Mouse (Mus musculus) heart, adult 2 months (tissue): ENCODE results near the gene Unc45b. TPM values are rescaled to one million over a fixed set of nuclear protein-coding genes. Genes with fewer than 3 reads are reported as not detected.
"Not testable (repeated sequence)": the region's sequence is repeated elsewhere in the genome, so short reads cannot be mapped to it uniquely, and the experiment has no call there.

ENCODE experiments used
- DNase-seq, 2 experiments: peaks; one replicate each; pipeline ENCODE4 v3.0.0; 2021
- H3K27ac ChIP-seq: fragments of 200-600 bp; 2 replicates; pipeline ENCODE4 v1.8.1; 2022
- H3K27me3 ChIP-seq: fragments of 200-500 bp; 2 replicates; pipeline ENCODE4 v1.6.1; 2012; ENCODE audit warnings: mild to moderate bottlenecking, low read length, inconsistent platforms, mixed read lengths; ENCODE audit not compliant: control insufficient read depth, insufficient read depth
- H3K36me3 ChIP-seq: fragments of 200-500 bp; 2 replicates; pipeline ENCODE4 v1.6.1; 2012; ENCODE audit warnings: low read length, inconsistent platforms; ENCODE audit not compliant: control insufficient read depth, insufficient read depth
- H3K4me1 ChIP-seq: fragments of 200-500 bp; 2 replicates; pipeline ENCODE4 v1.6.1; 2011; ENCODE audit warnings: low read length; ENCODE audit not compliant: control insufficient read depth, insufficient read depth
- H3K4me3 ChIP-seq: fragments of 200-600 bp; 2 replicates; pipeline ENCODE4 v1.8.1; 2022
- H3K79me2 ChIP-seq: fragments of 200-500 bp; replicated peaks from 2 replicates; pipeline ENCODE4 v1.6.1; 2012; ENCODE audit warnings: mild to moderate bottlenecking, inconsistent platforms, low read length, moderate library complexity, mixed read lengths; ENCODE audit not compliant: control insufficient read depth, insufficient read depth
- H3K9ac ChIP-seq: fragments of 200-500 bp; 2 replicates; pipeline ENCODE4 v1.6.1; 2012; ENCODE audit warnings: low read depth, mild to moderate bottlenecking, control low read depth, inconsistent platforms, low read length, mixed read lengths
- CTCF ChIP-seq: fragments of 200-600 bp; IDR thresholded peaks from 2 replicates; pipeline ENCODE4 v1.8.1; 2022; ENCODE audit warnings: antibody characterized with exemption, mild to moderate bottlenecking, moderate library complexity
- EP300 ChIP-seq: fragments of 200-500 bp; IDR thresholded peaks from 2 replicates; pipeline ENCODE4 v1.6.1; 2011; ENCODE audit warnings: low read depth, low read length, control low read depth; ENCODE audit not compliant: insufficient read depth
- POLR2A ChIP-seq: fragments of 200-500 bp; IDR thresholded peaks from 2 replicates; pipeline ENCODE4 v1.6.1; 2011; ENCODE audit warnings: mild to moderate bottlenecking, low read depth, low read length, control low read depth; ENCODE audit not compliant: insufficient read depth
- WGBS: fragments of 180-500 bp; shearing (Covaris S2); methylation state at CpG from one replicate; pipeline ENCODE4 v1.1.7; 2018; 5-methylcytosine and 5-hydroxymethylcytosine counted together
- intact Hi-C: fragments of 180-260 bp; cut with DNase I; formaldehyde crosslinking; loops from one replicate; pipeline ENCODE4 v1.15.1; 2025
- polyA plus RNA-seq: library from polyadenylated mRNA; depleted of rRNA; stranded (reverse); fragments of >200 nt; gene quantifications from 2 replicates; pipeline ENCODE4 v1.2.3, GENCODE M21; 2012
- total RNA-seq, 2 experiments: library from RNA; stranded (reverse); gene quantifications; 2 replicates each; pipeline ENCODE4 v1.2.3; 2021

Gene Unc45b
- total and polyA plus RNA-seq, 3 experiments: 107 to 190 (median 167) TPM

- DNase-seq: no peak
- no peaks in the 10 kb centered on the region for H3K27me3 ChIP-seq
- H3K79me2 ChIP-seq: 0 out of 2 replicates have a peak, but pooled peaks cover under 1% of the 10 kb centered on the region
- no peak overlapping the region for H3K27ac ChIP-seq
- WGBS: 28% methylated on average over 2 of the region's 2 CpGs
- H3K4me1 ChIP-seq: peaks cover 7% of the 10 kb centered on the region
- H3K4me3 ChIP-seq: no peak overlapping the region
- intact Hi-C loops: loop anchor here (2.0 kb wide), 1 partner anchor 59 kb away; the partner anchor contains the start of gene Slfn8
- TF ChIP-seq CTCF (no peak), EP300 (no peak), POLR2A (no peak)
- peak overlapping the region; percentile 30; the same call in 1 of the 2 replicates for H3K9ac ChIP-seq
- peaks cover 58% of the 10 kb centered on the region for H3K36me3 ChIP-seq
These were observed 51.4 kb downstream of the Unc45b start for GRCm38 (mm10) chr11:82961743-82962142.

- H3K79me2 ChIP-seq: no peaks in the 10 kb centered on the region
- 81% methylated on average over 8 of the region's 8 CpGs for WGBS
- no peak overlapping the region for H3K27ac ChIP-seq
- DNase-seq: no peak
- intact Hi-C loops: no loop called here
- H3K4me3 ChIP-seq: no peak overlapping the region
- H3K4me1 ChIP-seq: peaks cover 7% of the 10 kb centered on the region
- peaks cover 55% of the 10 kb centered on the region for H3K36me3 ChIP-seq
- no peak overlapping the region for H3K9ac ChIP-seq
- no peaks in the 10 kb centered on the region for H3K27me3 ChIP-seq
- TF ChIP-seq POLR2A (no peak), CTCF (no peak), EP300 (no peak)
These were observed 51.9 kb downstream of the Unc45b start for GRCm38 (mm10) chr11:82962215-82962614.

GRCm38 (mm10) chr11:82970712-82971589 is 60.6 kb downstream of the Unc45b start:
- peak overlapping the region; percentile 52 for H3K9ac ChIP-seq
- H3K4me1 ChIP-seq: no peaks in the 10 kb centered on the region; the same call in 1 of the 2 replicates
- no peak overlapping the region for H3K4me3 ChIP-seq
- no peak overlapping the region for H3K27ac ChIP-seq
- intact Hi-C loops: loop anchor here (5.0 kb wide), 1 partner anchor 261 kb away; no protein-coding TSS in a partner anchor
- no peaks in the 10 kb centered on the region for H3K79me2 ChIP-seq
- no peaks in the 10 kb centered on the region for H3K36me3 ChIP-seq
- 14% methylated on average over 31 of the region's 31 CpGs for WGBS
- no peak for TF ChIP-seq EP300
- TF ChIP-seq CTCF: peak; percentile 74
- no peak for TF ChIP-seq POLR2A
- H3K27me3 ChIP-seq: no peaks in the 10 kb centered on the region
- DNase-seq: peak; percentile 33 to 60

- Histone ChIP-seq H3K36me3 (no peaks in the 10 kb centered on the region), H3K4me3 (no peak overlapping the region), H3K27me3 (no peaks in the 10 kb centered on the region), H3K79me2 (no peaks in the 10 kb centered on the region), H3K4me1 (no peaks in the 10 kb centered on the region; the same call in 1 of the 2 replicates), H3K9ac (no peak overlapping the region), H3K27ac (no peak overlapping the region)
- TF ChIP-seq POLR2A (no peak), EP300 (no peak), CTCF (no peak)
- no peak for DNase-seq
- intact Hi-C loops: loop anchor here (5.0 kb wide), 1 partner anchor 261 kb away; no protein-coding TSS in a partner anchor
- WGBS: 63% methylated on average over 11 of the region's 11 CpGs
These were observed 61.2 kb downstream of the Unc45b start for GRCm38 (mm10) chr11:82971590-82971974.

- TF ChIP-seq EP300 (no peak), CTCF (no peak), POLR2A (no peak)
- WGBS: 33% methylated on average over 5 of the region's 5 CpGs
- no peaks in the 10 kb centered on the region for H3K27me3 ChIP-seq
- no peaks in the 10 kb centered on the region for H3K36me3 ChIP-seq
- no peak overlapping the region for H3K27ac ChIP-seq
- H3K4me1 ChIP-seq: no peaks in the 10 kb centered on the region; the same call in 1 of the 2 replicates
- H3K9ac ChIP-seq: no peak overlapping the region
- peak in 1 of 2 experiments; percentile 35 for DNase-seq
- intact Hi-C loops: loop anchor here (5.0 kb wide), 1 partner anchor 258 kb away; no protein-coding TSS in a partner anchor
- H3K79me2 ChIP-seq: no peaks in the 10 kb centered on the region
- no peak overlapping the region for H3K4me3 ChIP-seq
These were observed 63.6 kb downstream of the Unc45b start for GRCm38 (mm10) chr11:82973916-82974315.

GRCm38 (mm10) chr11:82982409-82982808 is 72.1 kb downstream of the Unc45b start:
- H3K36me3 ChIP-seq: not testable (repeated sequence)

More at GRCm38 (mm10) chr11:82982409-82982808, 72.1 kb downstream of the Unc45b start:
- H3K4me3 ChIP-seq, intact Hi-C loops, H3K27me3 ChIP-seq, H3K4me1 ChIP-seq, H3K27ac ChIP-seq, H3K79me2 ChIP-seq, DNase-seq, H3K9ac ChIP-seq: not testable (repeated sequence)
- WGBS: 94% methylated on average over 2 of the region's 2 CpGs
